Mouse (Mus musculus) heart, postnatal 0 days (tissue): ENCODE measurements around the gene Cnih4.

Experiments
- CTCF ChIP-seq: IDR thresholded peaks from 2 replicates; pipeline ENCODE4 v1.5.1; 2016; ENCODE audit warnings: antibody characterized with exemption, control low read depth, low read depth
- EP300 ChIP-seq: IDR thresholded peaks from 2 replicates; pipeline ENCODE4 v1.6.1; 2016; ENCODE audit warnings: antibody characterized with exemption, low read depth

DNA sequence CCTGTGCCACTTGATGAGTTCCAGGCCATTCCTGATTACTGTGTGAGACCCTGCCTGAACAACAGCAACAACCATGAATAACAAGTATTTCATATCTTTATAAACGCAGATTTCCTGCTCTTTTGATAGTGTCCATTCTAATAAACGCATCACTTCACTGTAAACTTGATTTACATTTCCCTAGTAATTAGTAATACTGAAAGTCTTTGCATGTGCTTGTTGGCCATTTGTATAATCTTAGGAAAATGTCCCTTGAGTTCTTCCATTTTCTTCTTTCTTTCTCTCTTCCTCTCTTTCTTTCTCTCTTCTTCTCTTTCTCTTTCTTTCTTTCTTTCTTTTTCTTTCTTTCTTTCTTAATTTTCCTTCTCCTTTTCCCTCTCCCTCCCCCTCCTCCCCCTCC lies 1.7 kb downstream of the Cnih4 start:
- no peak for TF ChIP-seq CTCF
- no peak for TF ChIP-seq EP300
